Mouse (Mus musculus) adrenal gland, postnatal 25 days (tissue): ENCODE measurements around the gene Eftud2. TPM values are rescaled to one million over a fixed set of nuclear protein-coding genes. Genes with fewer than 3 reads are reported as not detected.
A peak's percentile ranks its signal among the peaks of the same experiment; 100 is the strongest.

Experiments
- DNase-seq: peaks from one replicate; pipeline ENCODE4 v3.0.0; 2021; ENCODE audit warnings: mixed read lengths
- long read RNA-seq: library from polyadenylated mRNA; stranded (forward); transcript quantifications from one replicate; pipeline ENCODE4 v2.0.0, GENCODE M21; 2021
- total RNA-seq: library from RNA; stranded (reverse); gene quantifications from 2 replicates; pipeline ENCODE4 v1.2.3, GENCODE M21; 2021

Eftud2 gene
- total RNA-seq = 77.2 and 81.2 TPM in 2 replicates
- long read RNA-seq, transcript Eftud2-201 (28 exons, 3,324 nt) = major isoform, 71 of 92 reads
- long read RNA-seq, partial matches to known transcripts = 17 of 92 reads
- long read RNA-seq, other reads (novel, unspliced or antisense) = 3 of 92 reads

DNA sequence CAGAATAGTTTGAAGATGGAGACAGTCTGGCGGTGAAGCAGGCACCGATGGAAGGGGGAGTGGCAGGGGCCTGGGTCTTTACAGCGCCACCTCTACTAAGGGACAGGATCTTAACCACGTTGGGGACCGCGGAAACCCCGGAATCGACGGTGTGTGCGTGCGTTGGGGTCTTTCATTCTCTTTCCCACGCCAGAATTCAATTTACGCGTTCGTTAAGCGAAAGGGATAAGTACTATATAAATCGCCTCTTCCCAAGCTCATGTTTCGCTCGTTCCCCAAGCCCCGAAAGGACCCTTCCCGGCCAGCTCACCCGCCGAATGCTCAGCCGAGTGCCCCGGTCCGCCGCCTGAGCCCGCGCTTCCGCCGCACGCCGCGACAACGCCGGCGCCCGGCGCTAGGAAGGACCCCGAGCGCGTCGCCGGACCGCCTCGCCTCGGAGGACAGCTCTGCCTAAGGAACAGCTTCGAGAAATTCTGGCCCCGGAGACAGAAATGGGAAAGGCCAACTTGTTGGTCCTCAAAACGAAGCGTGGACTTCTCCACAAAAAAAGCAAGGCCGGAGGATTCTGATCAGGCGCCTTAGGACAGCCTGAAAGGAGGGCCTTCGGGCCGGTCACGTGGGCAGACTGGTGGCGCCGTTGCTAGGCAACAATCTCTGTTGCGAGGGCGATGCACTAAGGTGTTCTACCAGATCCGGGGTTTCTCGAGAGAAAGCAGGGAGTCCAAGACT lies at the start of gene Eftud2, which contains the start of gene Ccdc103:
Gene Eftud2 (minus strand): TSS at position 401 of the 729 bp plus-strand sequence.
Gene Ccdc103 (plus strand): TSS at position 620 of the 729 bp plus-strand sequence.
- DNase-seq = peak; percentile 90

DNA sequence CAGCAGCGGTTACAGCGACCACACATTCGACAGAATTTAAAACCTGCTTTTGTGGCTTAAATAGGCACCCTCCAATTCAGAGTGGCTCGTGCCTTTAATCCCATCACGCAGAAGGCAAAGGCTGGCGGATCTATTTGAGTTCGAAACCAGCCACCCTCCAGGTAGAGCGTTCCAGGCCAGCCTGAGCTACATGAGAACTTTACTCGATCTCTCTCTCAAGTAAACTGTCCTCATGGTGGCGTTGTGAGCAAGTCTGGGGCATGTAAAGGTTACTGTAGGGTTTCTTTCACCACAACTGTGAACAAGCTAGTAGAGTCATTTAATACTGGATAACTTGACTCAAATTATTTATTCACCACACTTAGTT lies 44.5 kb upstream of the Eftud2 start:
- DNase-seq = no peak

DNA sequence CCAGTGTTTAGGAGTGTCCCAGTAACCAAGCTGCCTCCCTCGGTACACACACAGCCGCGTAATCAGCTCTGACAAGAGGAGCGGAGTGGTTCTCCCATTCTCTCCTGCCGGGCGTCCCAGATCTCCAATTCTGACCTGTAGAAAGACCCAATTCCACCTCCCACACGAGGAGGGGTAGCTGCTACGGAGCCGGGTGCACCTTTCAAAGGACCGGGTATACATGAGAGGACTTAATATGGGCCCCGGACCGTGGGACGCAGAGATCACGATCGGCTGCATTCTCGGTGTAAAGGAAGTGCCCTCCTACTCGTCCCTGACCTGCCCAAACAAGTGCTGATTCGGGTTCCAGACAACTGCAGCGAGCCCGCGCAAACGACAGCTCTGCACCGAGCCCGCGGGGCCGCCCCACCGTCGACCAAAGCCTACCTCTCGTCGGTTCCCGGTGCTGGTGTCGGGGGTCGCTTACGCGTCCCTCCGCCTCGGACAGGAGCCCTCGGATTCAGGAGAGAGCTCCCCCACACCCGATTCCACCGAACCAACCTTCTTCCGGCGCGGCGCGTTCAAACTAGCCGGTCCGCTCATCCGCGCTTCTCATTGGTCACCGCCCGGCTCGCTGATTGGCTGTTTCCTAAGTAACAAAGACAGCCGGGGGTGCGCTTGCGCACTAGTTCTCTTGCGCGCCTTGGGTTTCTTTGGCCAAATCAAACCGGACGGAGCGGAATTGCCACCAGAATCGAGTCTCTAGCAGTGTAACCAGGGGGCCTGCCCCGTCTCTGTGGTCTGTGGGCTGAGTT lies 44.0 kb upstream of the Eftud2 start, which contains the start of gene Kif18b:
Gene Kif18b (minus strand): TSS at position 568 of the 794 bp plus-strand sequence.
- peak; percentile 95 for DNase-seq

DNA sequence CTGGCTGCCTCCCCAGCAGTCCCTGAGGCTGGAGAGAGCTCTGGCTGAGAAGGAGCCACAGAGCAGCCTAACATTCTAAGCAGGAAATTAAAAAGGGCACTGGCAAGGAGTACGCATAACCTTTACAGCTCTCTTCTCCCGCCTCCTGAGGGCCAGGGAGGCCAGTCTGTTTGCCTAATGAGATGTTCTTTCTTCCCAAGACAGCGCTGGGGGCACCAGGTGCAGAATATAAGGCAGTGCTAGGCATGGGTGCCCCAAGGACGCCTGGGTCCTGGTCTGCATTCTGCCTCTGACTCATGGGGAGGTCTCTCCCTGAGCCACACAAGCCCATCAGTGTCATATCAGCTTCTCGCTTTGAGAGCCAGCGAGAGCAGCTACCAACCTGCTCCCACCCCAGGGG lies 40.7 kb upstream of the Eftud2 start:
- DNase-seq = no peak

DNA sequence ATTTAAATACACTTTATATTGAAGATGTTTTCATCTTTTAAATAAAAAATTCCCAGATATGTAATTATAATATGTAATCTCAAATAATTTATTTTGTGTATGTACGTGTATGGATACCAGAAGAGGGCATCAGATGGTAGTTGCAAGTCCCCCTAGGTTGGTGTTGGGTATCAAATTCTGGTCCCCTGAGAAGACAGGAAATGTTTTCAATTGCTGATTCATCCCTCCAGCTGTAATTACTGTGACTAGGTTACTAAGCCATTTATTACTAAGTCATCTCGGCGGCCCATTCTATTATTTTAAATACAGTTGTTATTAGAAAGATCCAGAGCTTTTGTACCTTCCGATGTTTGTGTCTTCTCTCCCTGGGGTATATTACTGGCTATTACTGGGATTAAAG lies 37.3 kb upstream of the Eftud2 start:
- DNase-seq = no peak

DNA sequence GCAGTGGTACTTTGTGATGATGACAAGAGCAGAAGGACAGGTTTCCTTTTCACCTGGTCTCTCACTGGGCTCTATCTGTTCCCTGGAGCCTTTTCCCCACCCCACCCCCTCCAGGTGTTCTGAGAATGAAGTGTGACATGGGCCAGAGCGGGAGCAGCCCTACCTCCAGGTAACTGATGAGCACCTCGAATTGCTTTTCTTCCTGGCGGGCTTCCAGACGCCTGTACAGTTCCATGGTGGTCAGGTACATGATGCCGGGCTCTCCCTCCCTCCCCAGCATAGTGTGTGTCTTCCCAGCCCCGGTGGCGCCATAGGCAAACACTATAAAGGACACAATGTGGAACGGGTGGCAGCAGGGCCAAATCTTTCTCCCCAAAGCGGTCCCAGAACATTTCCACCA lies 34.6 kb upstream of the Eftud2 start:
- no peak for DNase-seq

DNA sequence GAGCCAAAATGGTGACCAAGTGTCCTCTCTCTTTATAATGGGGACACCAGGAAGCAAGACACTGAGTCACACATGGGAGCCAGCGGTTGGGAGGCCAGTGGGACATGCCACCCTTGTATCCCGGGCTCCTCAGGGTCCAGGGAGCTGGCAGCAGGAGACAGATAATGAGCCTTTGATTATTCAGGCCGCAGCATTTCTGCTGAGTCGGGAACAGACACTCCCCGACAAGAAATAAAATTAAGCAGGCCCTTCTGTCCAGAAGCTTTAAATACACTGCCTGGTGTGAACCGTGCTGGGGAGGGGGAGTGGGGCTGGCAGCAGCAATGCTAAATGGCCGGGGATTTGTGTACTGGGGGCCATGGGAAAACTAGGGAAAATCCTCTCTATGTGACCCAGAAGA lies 30.6 kb upstream of the Eftud2 start:
- DNase-seq = no peak

DNA sequence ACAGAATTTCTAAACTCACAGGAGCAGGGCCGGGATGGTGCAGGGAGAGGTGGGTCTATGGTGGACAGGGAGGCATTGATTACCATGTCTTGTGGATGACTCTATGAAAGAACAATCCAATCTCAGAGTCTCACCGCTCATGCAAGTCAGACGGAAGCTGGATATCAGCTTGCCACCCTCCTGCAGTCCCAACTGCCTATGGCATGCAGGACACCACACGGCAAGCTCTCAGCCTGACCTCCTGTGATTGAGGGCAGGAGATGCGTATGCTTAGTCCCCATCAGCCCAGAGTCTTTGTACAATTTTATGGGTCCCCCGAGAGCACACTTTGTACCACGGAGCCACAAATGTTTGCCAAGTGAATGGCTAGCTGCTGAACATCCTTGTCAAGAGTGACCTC lies 22.9 kb upstream of the Eftud2 start:
- no peak for DNase-seq

DNA sequence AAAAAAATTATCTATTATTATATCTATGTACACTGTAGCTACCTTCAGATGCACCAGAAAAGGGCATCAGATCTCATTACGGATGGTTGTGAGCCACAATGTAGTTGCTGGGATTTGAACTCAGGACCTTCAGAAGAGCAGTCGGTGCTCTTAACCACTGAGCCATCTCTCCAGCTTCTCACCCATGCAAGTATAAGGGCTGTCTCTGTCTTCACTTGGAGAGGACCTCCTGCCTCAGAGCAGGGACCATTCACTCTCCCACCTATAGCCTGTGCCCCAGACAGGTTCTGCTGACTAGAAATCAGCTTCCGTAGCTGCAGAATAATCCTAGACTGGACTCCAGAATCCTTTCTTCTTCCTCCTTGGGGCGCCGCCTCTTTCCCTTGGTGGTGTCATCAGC lies 21.3 kb upstream of the Eftud2 start:
- no peak for DNase-seq

DNA sequence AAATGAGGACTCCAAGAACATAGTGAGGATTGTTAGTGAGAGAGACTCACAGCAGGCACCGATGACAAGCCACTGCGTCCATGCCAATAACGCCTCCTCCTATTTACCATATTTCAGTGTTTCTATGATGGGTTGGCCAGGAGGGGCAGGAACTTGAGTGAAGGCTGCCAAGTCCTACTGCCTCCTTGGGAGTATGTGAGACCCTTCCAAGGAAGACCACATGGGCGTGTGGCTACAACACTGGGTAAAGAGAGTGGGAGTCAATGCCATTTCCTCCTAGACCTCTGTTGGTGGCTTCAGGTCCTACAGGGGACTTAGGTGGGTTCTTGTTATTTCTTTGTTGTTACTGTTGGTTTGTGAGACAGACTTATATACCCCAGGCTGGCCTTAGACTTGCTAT lies 20.4 kb upstream of the Eftud2 start:
- no peak for DNase-seq

DNA sequence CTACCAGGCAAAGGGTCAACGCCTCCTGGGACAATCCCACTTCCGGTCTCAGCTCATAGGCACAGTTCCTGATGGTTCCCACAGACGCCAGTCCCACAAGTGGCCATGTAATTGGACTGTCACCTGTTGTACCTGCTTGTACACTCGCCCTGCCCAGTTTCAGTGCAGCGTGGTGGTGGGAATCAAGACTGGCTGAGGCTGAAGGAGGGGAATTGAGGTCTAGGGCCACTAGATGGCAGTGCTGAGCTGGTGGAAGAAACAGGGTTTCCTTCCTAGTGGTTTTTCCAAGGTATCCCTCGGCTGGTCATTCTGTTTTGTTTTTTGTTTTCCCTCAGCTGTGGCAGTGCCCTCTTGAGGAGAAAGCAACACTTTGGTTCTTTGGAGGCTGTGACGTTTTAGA lies 20.0 kb upstream of the Eftud2 start, which contains the start of gene Gfap:
Gene Gfap (minus strand): TSS at position 150 of the 400 bp plus-strand sequence.
- DNase-seq = peak; percentile 83

DNA sequence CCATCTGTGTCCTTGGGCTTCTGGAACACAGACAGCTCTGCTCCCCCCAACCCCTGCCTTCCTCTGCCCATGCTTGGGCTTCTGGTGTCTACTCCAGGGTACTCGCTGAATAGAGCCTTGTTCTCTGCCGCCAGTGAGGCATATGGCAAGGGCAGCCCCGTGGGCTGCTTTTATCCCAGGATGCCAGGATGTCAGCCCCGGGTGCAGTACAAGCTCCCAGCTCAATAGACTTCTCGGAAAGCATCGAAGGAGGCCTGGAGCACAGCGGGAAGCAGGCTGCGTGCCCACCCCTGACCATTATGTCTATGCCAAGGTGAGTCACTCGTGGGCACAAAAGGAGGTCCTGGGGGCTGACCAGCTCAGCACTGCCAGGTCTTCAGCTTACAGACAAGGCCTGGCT lies 17.6 kb upstream of the Eftud2 start:
- no peak for DNase-seq

DNA sequence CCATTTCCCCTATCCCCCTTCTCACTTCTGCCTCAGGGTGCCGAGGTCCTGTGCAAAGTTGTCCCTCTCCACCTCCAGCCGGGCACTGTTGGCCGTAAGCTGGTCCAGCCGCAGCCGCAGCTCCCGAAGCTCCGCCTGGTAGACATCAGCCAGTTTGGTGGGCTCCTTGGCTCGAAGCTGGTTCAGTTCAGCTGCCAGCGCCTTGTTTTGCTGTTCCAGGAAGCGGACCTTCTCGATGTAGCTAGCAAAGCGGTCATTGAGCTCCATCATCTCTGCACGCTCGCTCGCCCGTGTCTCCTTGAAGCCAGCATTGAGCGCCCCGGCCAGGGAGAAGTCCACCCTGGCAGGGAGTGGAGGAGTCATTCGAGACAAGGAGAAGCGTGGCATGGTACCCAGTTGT lies 15.9 kb upstream of the Eftud2 start:
- no peak for DNase-seq

DNA sequence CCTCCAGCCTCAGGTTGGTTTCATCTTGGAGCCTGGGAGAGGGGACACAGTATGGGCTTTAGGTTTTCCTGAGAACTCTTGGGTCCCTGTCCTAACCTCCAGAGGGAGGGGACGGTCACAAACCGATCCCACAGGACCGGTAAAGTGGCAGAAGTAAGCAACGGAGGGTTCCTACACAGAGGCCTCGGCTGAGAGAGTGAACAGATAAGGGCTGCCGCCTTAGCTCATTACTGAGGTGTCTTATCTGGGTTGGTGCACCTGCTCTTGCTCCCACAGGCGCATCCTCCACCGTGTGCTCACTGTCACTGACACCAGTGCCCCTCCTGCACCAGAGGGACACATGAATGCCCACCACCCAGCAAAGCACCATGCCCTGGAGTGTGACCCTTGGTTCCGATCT lies 15.0 kb upstream of the Eftud2 start:
- no peak for DNase-seq

DNA sequence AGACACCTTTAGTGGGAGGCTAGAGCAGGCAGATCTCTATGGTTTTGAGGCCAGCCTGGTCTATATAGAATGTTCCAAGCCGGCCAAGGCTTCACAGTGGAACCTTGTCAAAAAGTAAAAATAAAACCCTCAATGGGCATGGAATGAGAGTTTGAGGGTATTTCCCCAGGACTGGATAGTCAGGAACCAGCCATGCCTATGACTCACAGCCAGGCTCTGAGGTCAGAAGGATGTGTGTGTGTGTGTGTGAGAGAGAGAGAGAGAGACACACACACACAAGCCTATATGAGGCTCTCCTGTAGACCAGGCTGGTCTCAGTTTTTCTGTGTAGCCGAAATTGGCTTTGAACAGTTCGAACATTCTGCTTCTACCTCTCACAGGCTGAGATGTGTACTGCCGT lies 13.9 kb upstream of the Eftud2 start:
- DNase-seq = no peak

DNA sequence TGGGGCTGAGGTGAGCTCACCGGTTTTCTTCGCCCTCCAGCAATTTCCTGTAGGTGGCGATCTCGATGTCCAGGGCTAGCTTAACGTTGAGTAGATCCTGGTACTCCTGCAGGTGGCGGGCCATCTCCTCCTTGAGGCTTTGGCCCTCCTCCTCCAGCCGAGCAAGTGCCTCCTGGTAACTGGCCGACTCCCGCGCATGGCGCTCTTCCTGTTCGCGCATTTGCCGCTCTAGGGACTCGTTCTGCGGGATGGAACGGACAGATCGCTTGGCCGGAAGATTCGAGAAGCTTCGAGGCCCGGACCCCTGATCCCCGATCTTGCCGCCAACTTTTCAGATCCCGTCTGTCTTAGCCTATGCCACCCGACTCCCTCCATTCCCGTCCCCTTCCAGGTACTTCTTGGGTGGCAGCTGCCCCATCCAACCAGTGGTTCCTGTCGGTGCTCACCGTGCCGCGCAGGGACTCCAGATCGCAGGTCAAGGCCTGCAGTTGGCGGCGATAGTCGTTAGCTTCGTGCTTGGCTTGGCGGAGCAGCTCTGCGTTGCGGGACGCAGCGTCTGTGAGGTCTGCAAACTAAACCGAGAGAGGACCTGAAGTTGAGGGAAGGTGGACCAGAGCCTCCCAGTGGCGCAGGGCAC lies 12.3 kb upstream of the Eftud2 start:
- DNase-seq = peak; percentile 55

DNA sequence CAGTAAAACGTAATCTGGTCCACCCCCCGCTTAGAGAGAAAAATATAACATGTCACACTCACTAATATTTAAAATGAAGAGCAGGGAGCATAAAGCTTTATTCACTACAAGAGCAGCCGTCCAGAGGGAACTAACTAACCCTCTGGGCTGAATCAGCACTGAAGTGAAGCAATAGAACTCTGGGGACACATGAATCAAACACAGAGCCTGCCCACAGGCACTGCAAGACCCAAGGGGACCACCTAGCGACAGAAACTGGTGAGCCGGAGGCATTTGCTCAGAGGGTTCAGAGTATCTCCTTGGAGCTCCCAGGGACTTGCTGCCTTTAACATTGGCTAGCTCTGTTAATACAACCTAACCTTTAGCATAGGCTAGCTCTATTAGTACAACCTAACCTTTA lies 9.3 kb upstream of the Eftud2 start:
- no peak for DNase-seq

DNA sequence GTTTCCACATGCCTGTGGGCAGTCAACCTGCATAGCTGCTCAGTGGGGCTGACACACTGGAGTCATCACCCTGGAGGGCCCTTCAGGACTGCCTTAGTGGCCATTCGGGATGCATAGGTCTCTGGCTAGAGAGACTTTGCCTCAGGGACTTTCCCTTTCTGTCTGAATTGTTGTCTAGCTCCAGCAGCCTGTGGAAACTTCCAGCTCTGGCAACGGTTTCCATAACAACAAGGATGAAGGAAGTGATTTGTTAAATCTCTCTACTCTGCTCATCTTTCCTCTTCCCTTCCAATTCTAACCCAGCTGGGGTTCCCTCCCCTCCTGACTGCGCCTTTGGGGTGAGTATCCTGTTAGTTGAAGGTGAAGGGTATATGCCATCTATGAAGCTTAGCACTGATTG lies 7.3 kb upstream of the Eftud2 start:
- DNase-seq = no peak

DNA sequence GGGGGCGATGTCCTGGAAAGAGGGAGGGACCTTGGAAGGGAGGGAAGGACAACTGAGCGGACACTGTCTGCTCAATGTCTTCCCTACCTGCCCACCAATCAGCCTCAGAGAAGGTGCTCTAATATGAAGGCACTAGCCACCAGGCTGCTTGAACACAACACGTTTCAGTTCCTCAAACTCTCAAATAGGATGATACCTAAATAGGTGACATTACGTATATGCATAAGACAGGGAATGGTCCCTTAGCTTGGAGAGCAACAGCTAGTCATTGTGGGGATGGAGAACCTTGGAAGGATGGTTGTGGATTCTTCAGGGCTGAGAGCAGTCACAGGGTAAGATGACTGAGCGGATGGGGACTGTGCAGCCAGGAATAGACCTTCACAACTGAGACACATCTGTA lies 6.6 kb upstream of the Eftud2 start:
- no peak for DNase-seq

DNA sequence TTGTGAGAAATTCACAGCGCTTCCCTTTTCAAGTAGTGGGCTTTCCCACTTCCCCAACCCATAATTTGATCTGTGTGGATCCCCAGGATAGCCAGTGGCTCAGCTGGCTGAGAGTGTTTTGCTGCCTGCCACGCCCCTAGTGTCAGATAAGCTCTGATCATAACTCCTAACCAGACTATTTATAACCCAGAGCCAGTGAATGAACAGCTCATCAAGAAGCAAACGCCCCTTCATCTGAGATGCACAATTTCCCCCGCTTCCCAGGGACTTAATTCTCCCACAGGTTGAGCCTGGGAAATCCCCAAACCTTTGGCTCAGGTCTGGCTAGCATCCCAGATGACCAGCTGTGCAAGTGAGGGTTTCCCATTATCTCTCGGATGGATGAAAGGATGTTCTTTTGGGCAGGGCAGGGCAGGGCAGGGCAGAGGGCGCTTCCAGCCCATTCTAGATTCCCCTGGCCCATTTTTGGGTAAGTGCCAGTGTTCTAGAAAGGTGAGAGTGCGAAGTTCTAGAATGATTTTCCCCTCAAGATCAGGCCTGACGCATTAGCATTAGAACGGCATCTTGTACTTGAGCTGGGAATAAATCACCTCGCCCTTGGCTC lies 3.9 kb upstream of the Eftud2 start, which contains the start of gene Fam187a:
Gene Fam187a (plus strand): TSS at position 554 of the 604 bp plus-strand sequence.
- DNase-seq = no peak

DNA sequence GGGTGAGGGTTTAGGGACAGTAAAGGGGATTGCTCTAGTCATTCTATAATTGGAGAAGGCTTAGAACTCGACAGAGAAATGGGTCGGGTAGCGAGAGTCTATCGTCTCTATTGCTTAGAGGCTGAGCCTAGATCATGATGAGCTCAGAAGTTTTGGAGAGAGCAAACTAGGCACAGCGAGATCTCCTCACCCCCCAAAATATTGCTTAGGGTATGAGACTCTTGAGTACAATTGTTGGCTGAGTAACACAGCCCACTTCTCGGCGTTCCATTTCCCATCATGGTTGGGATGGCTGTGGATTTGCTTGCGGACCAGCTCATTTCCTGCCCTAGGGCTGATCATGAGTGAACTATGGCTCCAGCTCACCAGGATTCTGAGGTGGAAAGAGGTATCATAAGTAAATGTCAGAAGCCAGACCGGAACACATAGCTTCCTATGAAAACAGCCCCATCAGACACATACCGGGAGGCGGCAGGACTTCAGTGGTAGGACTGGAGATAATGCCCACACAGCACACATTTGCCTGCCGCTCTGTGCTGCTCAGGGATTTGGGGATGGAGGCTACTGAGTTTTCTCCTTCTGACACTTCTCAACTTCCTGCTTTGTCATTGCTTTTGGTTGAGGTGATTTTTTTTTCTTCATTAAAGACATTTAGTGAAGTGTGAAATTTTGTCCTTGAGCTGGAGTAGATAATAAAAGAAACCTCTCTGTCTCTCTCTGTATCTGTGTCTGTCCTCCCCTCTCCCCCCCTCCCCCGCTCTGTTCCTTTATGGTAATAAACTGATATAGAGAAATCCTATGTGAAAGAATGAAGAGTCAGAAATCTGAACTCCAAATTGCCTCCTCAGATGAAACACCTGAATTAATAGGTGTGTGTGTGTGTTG lies 771 bp upstream of the Eftud2 start:
- no peak for DNase-seq
